Mouse (Mus musculus) left cerebral cortex, postnatal 4 days (tissue): ENCODE measurements at regions not wholly inside any gene's neighbourhood (a gene's known extent, or its start where the extent isn't known, plus 50 kb on each side); places are given as distances from the start of the nearest gene placed in this dataset.

ENCODE experiments used
- DNase-seq: peaks from one replicate; pipeline ENCODE4 v3.0.0-alpha.2; 2022
- intact Hi-C: fragments of 180-260 bp; cut with DNase I; formaldehyde crosslinking; loops from one replicate; pipeline ENCODE4 v1.15.1; 2025

GRCm38 (mm10) chrX:146728562-146728961 is 233.8 kb upstream of the Htr2c start:
- intact Hi-C loops = no loop called here
- DNase-seq = peak; percentile 0
